Mouse (Mus musculus) fat pad, adult 2 months (tissue): ENCODE measurements around the gene Lrrfip2.

ENCODE experiments used
- DNase-seq: peaks from one replicate; pipeline ENCODE4 v3.0.0-alpha.2; 2011; ENCODE audit warnings: low read depth, low spot score; ENCODE audit errors: extremely low read depth

Lrrfip2 gene

DNA sequence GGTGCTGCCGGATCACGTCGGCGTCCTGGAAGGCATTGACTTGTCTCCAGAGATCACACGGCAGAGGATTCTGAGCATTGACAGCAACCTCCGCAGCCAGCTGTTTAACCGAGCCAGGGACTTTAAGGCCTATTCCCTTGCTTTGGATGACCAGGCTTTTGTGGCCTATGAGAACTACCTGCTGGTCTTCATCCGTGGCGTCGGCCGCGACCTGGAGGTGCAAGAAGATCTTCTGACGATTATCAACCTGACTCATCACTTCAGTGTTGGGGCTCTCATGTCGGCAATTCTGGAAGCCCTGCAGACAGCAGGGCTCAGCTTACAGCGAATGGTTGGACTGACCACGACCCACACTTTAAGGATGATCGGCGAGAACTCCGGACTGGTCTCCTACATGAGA lies 155.0 kb downstream of the Lrrfip2 start:
- no peak for DNase-seq

DNA sequence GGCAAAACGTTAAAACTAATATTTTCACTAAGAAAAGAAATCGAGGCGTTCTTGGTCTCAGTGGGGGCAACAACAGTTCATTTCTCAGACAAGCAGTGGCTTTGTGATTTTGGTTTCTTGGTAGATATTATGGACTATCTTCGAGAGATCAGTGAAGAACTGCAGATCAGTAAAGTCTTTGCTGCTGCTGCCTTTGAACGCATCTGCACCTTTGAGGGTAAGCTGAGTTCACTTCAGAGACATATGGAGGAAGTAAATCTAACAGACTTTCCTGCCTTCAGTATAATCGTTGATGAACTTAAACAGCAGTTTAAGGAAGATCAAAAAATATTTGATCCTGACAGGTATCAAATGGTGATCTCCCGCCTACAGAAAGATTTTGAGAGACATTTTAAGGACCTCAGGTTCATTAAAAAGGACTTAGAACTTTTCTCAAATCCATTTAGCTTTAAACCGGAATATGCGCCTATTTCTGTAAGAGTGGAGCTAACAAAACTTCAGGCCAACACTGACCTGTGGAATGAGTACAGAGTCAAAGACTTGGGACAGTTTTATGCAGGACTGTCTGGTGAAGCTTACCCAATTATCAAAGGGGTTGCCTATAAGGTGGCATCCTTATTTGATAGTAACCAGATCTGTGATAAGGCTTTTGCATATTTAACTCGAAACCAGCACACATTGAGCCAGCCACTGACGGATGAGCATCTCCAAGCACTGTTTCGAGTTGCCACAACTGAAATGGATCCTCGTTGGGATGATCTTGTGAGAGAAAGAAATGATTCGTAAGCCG lies 155.8 kb downstream of the Lrrfip2 start:
- DNase-seq, result no peak

DNA sequence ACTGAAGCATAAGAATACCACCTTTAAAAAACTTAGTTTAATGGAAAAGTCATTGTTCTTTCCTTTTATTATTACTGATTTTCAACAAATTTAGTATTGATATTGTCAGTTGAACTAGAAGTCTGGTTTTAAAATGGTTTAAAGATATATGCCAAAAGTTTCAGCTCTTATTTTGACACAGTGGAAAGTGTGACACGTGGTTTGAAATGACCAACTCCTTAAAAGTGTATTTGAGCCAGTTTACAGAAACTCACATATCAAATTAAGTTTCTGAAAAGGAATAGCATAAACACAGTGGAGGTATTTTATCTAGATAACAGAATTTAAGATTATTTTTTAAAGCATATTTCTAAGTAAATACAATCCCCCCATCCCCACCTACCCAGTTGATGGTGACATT lies 156.6 kb downstream of the Lrrfip2 start:
- DNase-seq, result no peak

DNA sequence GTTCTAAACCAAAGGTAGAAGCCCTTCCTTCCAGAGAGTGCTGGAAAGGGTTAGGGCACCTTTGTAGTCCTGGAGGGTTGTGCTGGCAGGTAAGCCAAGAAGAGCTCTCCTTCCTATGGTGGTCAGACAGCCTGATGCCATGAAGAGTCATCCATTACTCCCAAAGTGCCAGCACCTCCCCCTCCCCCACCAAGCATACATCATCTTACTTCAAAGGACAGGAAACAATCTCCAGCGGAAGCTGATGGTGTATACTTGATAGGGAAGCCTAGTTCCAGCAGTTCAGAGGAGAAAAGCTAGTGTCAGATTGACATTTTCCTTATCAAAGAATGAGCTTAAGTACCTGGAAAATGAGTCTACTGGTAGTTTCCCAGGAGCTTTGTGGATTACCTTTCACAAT lies 157.8 kb downstream of the Lrrfip2 start:
- no peak for DNase-seq
